Mouse (Mus musculus) testis, adult 2 months (tissue): ENCODE results near the gene Cdk5r1.

Experiments used
- CTCF ChIP-seq: fragments of 200-500 bp; IDR thresholded peaks from 2 replicates; pipeline ENCODE4 v1.5.1; 2012; ENCODE audit warnings: low read depth, mild to moderate bottlenecking, inconsistent platforms, low read length, moderate library complexity; ENCODE audit not compliant: control insufficient read depth, insufficient read depth, insufficient replicate concordance
- POLR2A ChIP-seq: fragments of 200-500 bp; IDR thresholded peaks from 2 replicates; pipeline ENCODE4 v1.6.1; 2012; ENCODE audit warnings: low read depth, mild to moderate bottlenecking, inconsistent platforms, low read length, moderate library complexity; ENCODE audit not compliant: control insufficient read depth

- TF ChIP-seq POLR2A (no peak), CTCF (no peak)
These were observed 747 bp downstream of the Cdk5r1 start for GRCm38 (mm10) chr11:80477341-80478199.
